Comparison of ENCODE assay signal across 27 mouse cellular contexts in the genomic region with DNA sequence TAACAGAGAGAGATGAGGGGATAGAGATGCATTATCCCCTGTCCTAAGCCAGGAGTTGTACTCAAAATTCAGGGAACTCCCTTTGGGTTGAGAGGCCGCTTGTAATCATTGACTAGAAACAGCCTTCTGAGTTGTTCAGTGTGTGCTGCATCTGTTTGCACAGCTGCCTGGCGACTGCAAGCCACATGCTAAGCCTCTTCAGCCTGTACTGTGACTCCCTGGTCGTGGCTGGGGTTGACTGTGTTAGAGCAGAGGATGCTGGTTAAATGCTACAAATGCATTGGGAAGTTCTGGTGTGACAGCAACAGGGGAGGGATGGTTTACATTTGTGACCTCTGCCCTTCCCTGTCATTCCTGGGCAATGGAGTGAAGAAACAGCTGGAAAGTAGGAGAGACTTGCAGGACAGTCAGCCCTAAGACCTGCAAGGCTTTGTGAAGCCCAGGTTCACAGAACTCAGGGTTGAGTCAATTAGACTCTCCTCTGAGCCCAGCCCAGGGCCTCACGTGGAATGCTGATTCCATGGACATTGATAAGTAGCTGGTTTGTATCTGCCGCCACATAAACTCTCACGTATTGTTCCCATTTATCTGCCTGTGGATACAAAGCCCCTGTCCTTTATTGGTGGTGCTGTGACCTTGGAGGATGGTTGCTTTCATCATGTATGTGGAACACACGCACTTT. TPM values are rescaled to one million over a fixed set of nuclear protein-coding genes. Genes with fewer than 3 reads are reported as not detected.
DNase-seq lines count a peak whose midpoint lies in the region; ATAC-seq lines count a peak whose summit lies in the region.
"Had no signal": no experiment of that assay in that cellular context is flagged by ENCODE, and none has a peak within 500 bp of the region (broad histone marks: within the 10 kb centered on the region; RNA-seq: fewer than 3 reads in every experiment).

No protein-coding gene starts in this region.

- no peaks in the 10 kb centered on the region for H3K4me1 ChIP-seq in midbrain, embryonic 11.5 days (ENCODE audit: control insufficient read depth, insufficient read depth, low read length)
- H3K4me1 ChIP-seq in midbrain, embryonic 14.5 days (ENCODE audit: control insufficient read depth, insufficient read depth, low read length): no peaks in the 10 kb centered on the region
- H3K4me1 ChIP-seq in intestine, embryonic 16.5 days (ENCODE audit: control insufficient read depth, insufficient read depth, low read length): peaks cover 4% of the 10 kb centered on the region
- no peaks in the 10 kb centered on the region for H3K4me1 ChIP-seq in liver, embryonic 16.5 days (ENCODE audit: control insufficient read depth, low read depth, low read length)
- H3K4me1 ChIP-seq: forebrain, embryonic 10.5 days; midbrain, embryonic 12.5 days had no signal

- no peak overlapping the region for H3K4me2 ChIP-seq in midbrain, embryonic 11.5 days
- H3K4me2 ChIP-seq in midbrain, embryonic 14.5 days (ENCODE audit: low read length): no peak overlapping the region
- no peak overlapping the region for H3K4me2 ChIP-seq in intestine, embryonic 16.5 days (ENCODE audit: low read depth, low read length)
- no peak overlapping the region for H3K4me2 ChIP-seq in liver, embryonic 16.5 days (ENCODE audit: low read depth, low read length)
- H3K4me2 ChIP-seq: hindbrain, embryonic 14.5 days; midbrain, embryonic 12.5 days had no signal

- no peak overlapping the region for H3K4me3 ChIP-seq in midbrain, embryonic 11.5 days (ENCODE audit: low read depth, low read length)
- no peak overlapping the region for H3K4me3 ChIP-seq in midbrain, embryonic 14.5 days (replicated peaks; ENCODE audit: low read depth, low read length)
- H3K4me3 ChIP-seq in intestine, embryonic 16.5 days (ENCODE audit: low read length): no peak overlapping the region
- no peak overlapping the region for H3K4me3 ChIP-seq in liver, embryonic 16.5 days (ENCODE audit: low read depth, low read length)
- H3K4me3 ChIP-seq: forebrain, embryonic 10.5 days; heart, embryonic 10.5 days; midbrain, embryonic 12.5 days had no signal

- H3K27me3 ChIP-seq in midbrain, embryonic 11.5 days (ENCODE audit: control insufficient read depth, insufficient read depth, low read length): no peaks in the 10 kb centered on the region
- no peaks in the 10 kb centered on the region for H3K27me3 ChIP-seq in midbrain, embryonic 14.5 days (ENCODE audit: control insufficient read depth, insufficient read depth, low read length)
- H3K27me3 ChIP-seq in intestine, embryonic 16.5 days (replicated peaks; ENCODE audit: control insufficient read depth, insufficient read depth, low read length): no peaks in the 10 kb centered on the region
- no peaks in the 10 kb centered on the region for H3K27me3 ChIP-seq in liver, embryonic 16.5 days (ENCODE audit: control insufficient read depth, insufficient read depth, low read depth, low read length)
- H3K27me3 ChIP-seq: midbrain, embryonic 12.5 days had no signal

- H3K9ac ChIP-seq in midbrain, embryonic 11.5 days (ENCODE audit: low read length): no peak overlapping the region
- H3K9ac ChIP-seq in midbrain, embryonic 14.5 days (replicated peaks; ENCODE audit: low read length): no peak overlapping the region
- no peak overlapping the region for H3K9ac ChIP-seq in intestine, embryonic 16.5 days (ENCODE audit: low read depth, low read length)
- no peak overlapping the region for H3K9ac ChIP-seq in liver, embryonic 16.5 days (ENCODE audit: low read depth, low read length)
- H3K9ac ChIP-seq: forebrain, postnatal 0 days; hindbrain, embryonic 14.5 days; liver, embryonic 14.5 days; midbrain, embryonic 12.5 days had no signal

- no peak for ATAC-seq in midbrain, embryonic 11.5 days (ENCODE audit: low FRiP score)
- no peak for ATAC-seq in midbrain, embryonic 14.5 days (ENCODE audit: low FRiP score, low TSS enrichment)
- ATAC-seq in intestine, embryonic 16.5 days: peak; percentile 76
- ATAC-seq in liver, embryonic 16.5 days (ENCODE audit: low read depth): peak; percentile 81
- ATAC-seq in granulocyte monocyte progenitor cell, adult 5-6 weeks (replicated peaks; ENCODE audit: poor library complexity, severe bottlenecking): no peak
- ATAC-seq in frontal cortex, adult (ENCODE audit: low TSS enrichment): no peak
- ATAC-seq in cerebellum, adult (ENCODE audit: insufficient number of reproducible peaks, low FRiP score, low TSS enrichment): no peak
- ATAC-seq: activated CD4-positive, CD25-positive, alpha-beta regulatory T cell, adult 4 months; forebrain, postnatal 0 days; lung, postnatal 0 days had no signal

- peaks cover 23% of the 10 kb centered on the region for H3K36me3 ChIP-seq in midbrain, embryonic 11.5 days (ENCODE audit: control insufficient read depth, insufficient read depth, low read length)
- H3K36me3 ChIP-seq in midbrain, embryonic 14.5 days (ENCODE audit: control insufficient read depth, insufficient read depth, low read length): peaks cover 93% of the 10 kb centered on the region
- H3K36me3 ChIP-seq in intestine, embryonic 16.5 days (ENCODE audit: control insufficient read depth, insufficient read depth, low read length): peaks cover 5% of the 10 kb centered on the region; the same call in 1 of the 2 replicates
- peaks cover 7% of the 10 kb centered on the region for H3K36me3 ChIP-seq in liver, embryonic 16.5 days (ENCODE audit: control insufficient read depth, insufficient read depth)

- H3K9me3 ChIP-seq in midbrain, embryonic 11.5 days (ENCODE audit: control insufficient read depth, low read length): no peaks in the 10 kb centered on the region
- H3K9me3 ChIP-seq in midbrain, embryonic 14.5 days (ENCODE audit: control insufficient read depth, low read length): no peaks in the 10 kb centered on the region
- H3K9me3 ChIP-seq in intestine, embryonic 16.5 days (ENCODE audit: control insufficient read depth, low read length): no peaks in the 10 kb centered on the region
- no peaks in the 10 kb centered on the region for H3K9me3 ChIP-seq in liver, embryonic 16.5 days (replicated peaks; ENCODE audit: control insufficient read depth, low read length)
- H3K9me3 ChIP-seq: forebrain, embryonic 10.5 days; heart, embryonic 10.5 days; midbrain, embryonic 12.5 days had no signal

- 83% methylated on average over 7 of the region's 7 CpGs for WGBS in midbrain, embryonic 11.5 days
- 88% methylated on average over 7 of the region's 7 CpGs for WGBS in midbrain, embryonic 14.5 days
- 53% methylated on average over 7 of the region's 7 CpGs for WGBS in intestine, embryonic 16.5 days
- WGBS in liver, embryonic 16.5 days (ENCODE audit: insufficient replicate concordance): 61% methylated on average over 7 of the region's 7 CpGs

- H3K27ac ChIP-seq in midbrain, embryonic 11.5 days (ENCODE audit: low read depth, low read length): no peak overlapping the region
- H3K27ac ChIP-seq in midbrain, embryonic 14.5 days (replicated peaks; ENCODE audit: low read depth, low read length): no peak overlapping the region
- H3K27ac ChIP-seq in intestine, embryonic 16.5 days (ENCODE audit: low read length): no peak overlapping the region
- no peak overlapping the region for H3K27ac ChIP-seq in liver, embryonic 16.5 days (ENCODE audit: low read length)
- H3K27ac ChIP-seq: forebrain, embryonic 10.5 days; heart, embryonic 10.5 days; hindbrain, embryonic 14.5 days; liver, embryonic 14.5 days; macrophage; midbrain, embryonic 12.5 days had no signal

- DNase-seq in midbrain, embryonic 11.5 days (ENCODE audit: low spot score, missing footprints): peak; percentile 64
- DNase-seq in midbrain, embryonic 14.5 days: no peak
- DNase-seq: adrenal gland, adult 8-10 months; cerebellum, adult 18-20 months; cerebellum, postnatal 36 days; forebrain, postnatal 0 days; gastrocnemius, postnatal 36 days; heart, postnatal 4 days; kidney, adult 11 months; kidney, postnatal 36 days; layer of hippocampus, postnatal 36 days; right cerebral cortex, postnatal 25 days; spleen, adult 18-20 months; thymus, postnatal 14 days had no signal

RNA-seq across cellular contexts. Expression of a gene that starts 37.3 kb away (rescaled TPM):
- 138 and 145 TPM in 2 replicates for polyA plus RNA-seq in midbrain, embryonic 11.5 days (2014; fragmentation: Nextera tagmentation; extraction: Ambion mirVana)
- polyA plus RNA-seq in midbrain, embryonic 14.5 days (2014; fragmentation: Nextera tagmentation; extraction: Ambion mirVana): 91.9 and 107 TPM in 2 replicates
- 94.2 and 105 TPM in 2 replicates for polyA plus RNA-seq in intestine, embryonic 16.5 days (2015; fragmentation: Nextera tagmentation; extraction: Ambion mirVana)
- 39.6 and 40.9 TPM in 2 replicates for polyA plus RNA-seq in liver, embryonic 16.5 days (2015; fragmentation: Nextera tagmentation; extraction: Ambion mirVana)
- 123 and 125 TPM in 2 replicates for total RNA-seq in granulocyte monocyte progenitor cell, adult 5-6 weeks (2014; fragmentation: Nextera tagmentation)
- 100 and 103 TPM in 2 replicates for total RNA-seq in granulocyte monocyte progenitor cell, adult 5-6 weeks (2017)

RNA-seq across cellular contexts. Expression of a gene that starts 38.2 kb away (rescaled TPM):
- polyA plus RNA-seq in midbrain, embryonic 11.5 days (2014; fragmentation: Nextera tagmentation; extraction: Ambion mirVana): 42.6 and 42.9 TPM in 2 replicates
- 40.8 and 42.4 TPM in 2 replicates for polyA plus RNA-seq in midbrain, embryonic 14.5 days (2014; fragmentation: Nextera tagmentation; extraction: Ambion mirVana)
- 40.1 and 42.5 TPM in 2 replicates for polyA plus RNA-seq in intestine, embryonic 16.5 days (2015; fragmentation: Nextera tagmentation; extraction: Ambion mirVana)
- polyA plus RNA-seq in liver, embryonic 16.5 days (2015; fragmentation: Nextera tagmentation; extraction: Ambion mirVana): 19.3 and 20.3 TPM in 2 replicates
- total RNA-seq in granulocyte monocyte progenitor cell, adult 5-6 weeks (2014; fragmentation: Nextera tagmentation): 32.0 and 33.8 TPM in 2 replicates
- 32.7 and 40.8 TPM in 2 replicates for total RNA-seq in granulocyte monocyte progenitor cell, adult 5-6 weeks (2017)

Comparison
In these comparisons a context has a peak if more than half of its experiments do, and no peak if none do; other contexts are left out.
1. ATAC-seq: peak in intestine, embryonic 16.5 days (single experiment) and liver, embryonic 16.5 days (single experiment); none in midbrain, embryonic 11.5 days (single experiment), midbrain, embryonic 14.5 days (single experiment), granulocyte monocyte progenitor cell, adult 5-6 weeks (single experiment), frontal cortex, adult (single experiment) and cerebellum, adult (single experiment).